In the genomic region with DNA sequence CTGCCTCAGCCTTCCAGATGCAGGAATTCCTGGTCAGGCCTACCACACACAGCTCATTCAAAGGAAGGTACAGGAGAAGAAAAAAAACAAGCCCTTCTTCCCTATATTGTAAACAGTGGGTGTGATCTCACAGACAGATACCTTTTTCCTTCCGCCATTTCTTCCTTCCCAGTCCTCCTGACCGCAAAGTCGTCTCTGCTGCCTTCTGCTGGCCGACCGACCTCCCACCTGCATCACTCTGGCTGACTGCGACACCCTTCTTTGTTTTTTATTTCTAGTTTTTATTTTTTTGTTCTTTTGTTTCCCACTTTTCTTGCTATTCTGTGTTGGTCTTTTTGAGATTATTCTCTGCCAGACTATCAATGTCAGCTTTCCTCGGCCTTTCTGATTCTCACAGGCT, we compare ENCODE assay signal across 26 mouse cellular contexts. TPM values are rescaled to one million over a fixed set of nuclear protein-coding genes. Genes with fewer than 3 reads are reported as not detected.
DNase-seq lines count a peak whose midpoint lies in the region; ATAC-seq and TF ChIP-seq lines count a peak whose summit lies in the region.
"Had no signal": no experiment of that assay in that cellular context is flagged by ENCODE, and none has a peak within 500 bp of the region (broad histone marks: within the 10 kb centered on the region; RNA-seq: fewer than 3 reads in every experiment).

No protein-coding gene starts in this region.

- in situ Hi-C loops in ES-E14 (cut with MboI; ENCODE audit: low sequenced_read_pairs in 2 of 2, unreplicated experiment in 2 of 2): loop anchor here in 1 of 2 experiments (25.0 kb wide), 1 partner anchor 563 kb away; no protein-coding TSS in a partner anchor

- H3K4me1 ChIP-seq in heart, embryonic 10.5 days: peaks cover 8% of the 10 kb centered on the region
- H3K4me1 ChIP-seq in lung, embryonic 14.5 days (ENCODE audit: insufficient read depth): peaks cover 7% of the 10 kb centered on the region
- H3K4me1 ChIP-seq in E14TG2a.4 (replicated peaks; ENCODE audit: low read depth, low read length): peaks cover 52% of the 10 kb centered on the region
- peaks cover 7 to 8% of the 10 kb centered on the region in 2 experiments for H3K4me1 ChIP-seq in ES-E14 (ENCODE audit: control insufficient read depth in 2 of 2, insufficient read depth in 2 of 2, low read length in 2 of 2, poor library complexity in 1 of 2)
- H3K4me1 ChIP-seq: liver, embryonic 15.5 days had no signal

- H3K4me2 ChIP-seq in lung, embryonic 14.5 days: no peak overlapping the region
- H3K4me2 ChIP-seq: embryonic facial prominence, embryonic 12.5 days; heart, embryonic 11.5 days; limb, embryonic 12.5 days; liver, embryonic 15.5 days; lung, embryonic 15.5 days had no signal

- no peak overlapping the region for H3K9ac ChIP-seq in lung, embryonic 14.5 days
- peak overlapping the region; percentile 47; the same call in 1 of the 2 replicates for H3K9ac ChIP-seq in ES-E14 (ENCODE audit: insufficient read depth, low read depth, low read length, poor library complexity, severe bottlenecking)
- H3K9ac ChIP-seq: embryonic facial prominence, embryonic 12.5 days; forebrain, postnatal 0 days; limb, embryonic 12.5 days; liver, embryonic 15.5 days; lung, embryonic 15.5 days; neural tube, embryonic 15.5 days had no signal

- no peak overlapping the region for H3K27ac ChIP-seq in heart, embryonic 10.5 days
- no peak overlapping the region for H3K27ac ChIP-seq in lung, embryonic 14.5 days (ENCODE audit: low read depth)
- peak overlapping the region; percentile 27; the same call in 1 of the 2 replicates for H3K27ac ChIP-seq in ES-E14 (ENCODE audit: insufficient read depth, low read depth, low read length, poor library complexity, severe bottlenecking)
- H3K27ac ChIP-seq: embryonic facial prominence, embryonic 12.5 days; forebrain, embryonic 10.5 days; kidney, postnatal 0 days; limb, embryonic 12.5 days; liver, embryonic 15.5 days; lung, embryonic 15.5 days; neural tube, embryonic 15.5 days had no signal

- 91% methylated on average over 7 of the region's 7 CpGs for WGBS in heart, embryonic 10.5 days
- 92% methylated on average over 7 of the region's 7 CpGs for WGBS in lung, embryonic 14.5 days

- H3K36me3 ChIP-seq in heart, embryonic 10.5 days: peaks cover 67% of the 10 kb centered on the region
- peaks cover 61% of the 10 kb centered on the region for H3K36me3 ChIP-seq in lung, embryonic 14.5 days (ENCODE audit: insufficient read depth)
- H3K36me3 ChIP-seq in E14TG2a.4 (ENCODE audit: insufficient read depth, low read length) (peaks cover 60% of the 10 kb centered on the region), ES-E14 (ENCODE audit: control insufficient read depth, insufficient read depth, low read length, poor library complexity, severe bottlenecking) (peaks cover 7% of the 10 kb centered on the region; the same call in 1 of the 2 replicates)
- H3K36me3 ChIP-seq: G1E; liver, embryonic 15.5 days had no signal

- no peaks in the 10 kb centered on the region for H3K9me3 ChIP-seq in heart, embryonic 10.5 days
- no peaks in the 10 kb centered on the region for H3K9me3 ChIP-seq in lung, embryonic 14.5 days (ENCODE audit: low read depth, low read length)
- no peaks in the 10 kb centered on the region for H3K9me3 ChIP-seq in E14TG2a.4 (ENCODE audit: low read length)
- H3K9me3 ChIP-seq in ES-E14 (ENCODE audit: control insufficient read depth, insufficient read depth, low read depth, low read length): no peaks in the 10 kb centered on the region
- H3K9me3 ChIP-seq: embryonic facial prominence, embryonic 12.5 days; liver, embryonic 15.5 days; lung, embryonic 15.5 days; neural tube, embryonic 15.5 days had no signal

- intact Hi-C loops in heart, postnatal 10 days (cut with DNase I): no loop called here

- TF ChIP-seq CTCF in lung, embryonic 14.5 days (IDR thresholded peaks at IDR 0.05; ENCODE audit: low read depth): 0 out of 2 replicates have a peak, but pooled peaks have one; percentile 1
- peak; percentile 26; the same call in 1 of the 2 replicates for TF ChIP-seq CTCF in E14TG2a.4 (conservative IDR thresholded peaks at IDR 0.05; ENCODE audit: low read length)

- H3K4me3 ChIP-seq in heart, embryonic 10.5 days: no peak overlapping the region
- no peak overlapping the region for H3K4me3 ChIP-seq in lung, embryonic 14.5 days (ENCODE audit: low read depth, low read length)
- H3K4me3 ChIP-seq in E14TG2a.4 (replicated peaks; ENCODE audit: low read length): peak overlapping the region; percentile 55
- peak overlapping the region; percentile 30 to 42; a peak in 3 of 4 replicates for H3K4me3 ChIP-seq in ES-E14 (ENCODE audit: insufficient read depth in 1 of 2, low read depth in 1 of 2, low read length in 2 of 2, poor library complexity in 1 of 2, severe bottlenecking in 1 of 2)
- H3K4me3 ChIP-seq: embryonic facial prominence, embryonic 12.5 days; forebrain, embryonic 10.5 days; limb, embryonic 12.5 days; liver, embryonic 15.5 days; lung, embryonic 15.5 days; neural tube, embryonic 15.5 days had no signal

- no peaks in the 10 kb centered on the region for H3K27me3 ChIP-seq in heart, embryonic 10.5 days (ENCODE audit: insufficient read depth, poor library complexity, severe bottlenecking)
- no peaks in the 10 kb centered on the region for H3K27me3 ChIP-seq in lung, embryonic 14.5 days (ENCODE audit: insufficient read depth, low read length)
- H3K27me3 ChIP-seq in E14TG2a.4 (ENCODE audit: insufficient read depth, low read length): no peaks in the 10 kb centered on the region
- H3K27me3 ChIP-seq: embryonic facial prominence, embryonic 12.5 days; limb, embryonic 12.5 days; liver, embryonic 15.5 days; lung, embryonic 15.5 days; neural tube, embryonic 15.5 days had no signal

- peak; percentile 4 for DNase-seq in heart, embryonic 10.5 days (ENCODE audit: low spot score)
- DNase-seq in heart, postnatal 10 days: no peak
- DNase-seq in lung, embryonic 14.5 days: no peak
- DNase-seq in lung, postnatal 36 days: no peak
- no peak for DNase-seq in ES-E14 (ENCODE audit: low read depth, low spot score)
- DNase-seq in urinary bladder, postnatal 36 days (ENCODE audit: low spot score in 2 of 2): no peak
- no peak for DNase-seq in right cerebral cortex, postnatal 25 days
- DNase-seq: adrenal gland, postnatal 14 days; cerebellum, adult 11 months; cerebellum, adult 9-11 months; embryo, embryonic 11 days; forebrain, postnatal 0 days; gastrocnemius, postnatal 14 days; kidney, adult 8-10 months; kidney, postnatal 4 days had no signal

- ATAC-seq in lung, embryonic 14.5 days (ENCODE audit: insufficient read depth): no peak
- ATAC-seq: forebrain, postnatal 0 days; intestine, embryonic 16.5 days had no signal

TF ChIP-seq in ES-E14, 5 proteins besides CTCF, POLR2A, EP300 and RAD21:
- TF ChIP-seq ZNF384 (IDR thresholded peaks at IDR 0.05; ENCODE audit: low read depth, low read length): no peak
- TF ChIP-seq CHD2 (IDR thresholded peaks at IDR 0.05; ENCODE audit: low read depth, low read length): no peak
- TF ChIP-seq ZC3H11A (IDR thresholded peaks at IDR 0.05; ENCODE audit: borderline replicate concordance, low read depth, low read length): no peak
- TF ChIP-seq HCFC1 (IDR thresholded peaks at IDR 0.05; ENCODE audit: borderline replicate concordance, insufficient read depth, low read length): no peak
- TF ChIP-seq MAFK (IDR thresholded peaks at IDR 0.05; ENCODE audit: insufficient read depth, low read depth, low read length): no peak

RNA-seq across cellular contexts. Expression of gene Tsc22d1, which starts 10.7 kb away (rescaled TPM):
- 371 and 402 TPM in 2 replicates for polyA plus RNA-seq in heart, embryonic 10.5 days (2016; fragmentation: Nextera tagmentation; extraction: Ambion mirVana)
- total RNA-seq in heart, postnatal 10 days (2021): 100 to 1,000 TPM; 366 to 428 TPM
- 645 and 660 TPM in 2 replicates for polyA plus RNA-seq in lung, embryonic 14.5 days (2014; fragmentation: Nextera tagmentation; extraction: Ambion mirVana)
- 129 and 133 TPM in 2 replicates for total RNA-seq in ES-E14 (2012; rRNA removed)

Comparison
In these comparisons a context has a peak if more than half of its experiments do, and no peak if none do; other contexts are left out.
1. H3K4me3 ChIP-seq: peak in E14TG2a.4 (single experiment) and ES-E14 (2 of 2); none in heart, embryonic 10.5 days (single experiment) and lung, embryonic 14.5 days (single experiment).